Mouse (Mus musculus) layer of hippocampus, postnatal 10 days (tissue): ENCODE data around the gene Pafah1b2. TPM values are rescaled to one million over a fixed set of nuclear protein-coding genes. Genes with fewer than 3 reads are reported as not detected.
A peak's percentile ranks its signal among the peaks of the same experiment; 100 is the strongest.

ENCODE experiments used
- DNase-seq, 2 experiments: peaks; one replicate each; pipeline ENCODE4 v3.0.0; 2021; ENCODE audit warnings: low spot score in 2 of 2
- long read RNA-seq: library from polyadenylated mRNA; stranded (forward); transcript quantifications from one replicate; pipeline ENCODE4 v2.0.0, GENCODE M21; 2023
- total RNA-seq, 2 experiments: library from RNA; stranded (reverse); gene quantifications; 2 replicates each; pipeline ENCODE4 v1.2.3; 2021

Gene Pafah1b2
- total RNA-seq, result 100 to 1,000 TPM; 245 to 256 TPM
- long read RNA-seq, full-length matches to known transcripts, result 134 of 157 reads
- long read RNA-seq, partial matches to known transcripts, result 3 of 157 reads
- long read RNA-seq, other reads (novel, unspliced or antisense), result 20 of 157 reads

DNA sequence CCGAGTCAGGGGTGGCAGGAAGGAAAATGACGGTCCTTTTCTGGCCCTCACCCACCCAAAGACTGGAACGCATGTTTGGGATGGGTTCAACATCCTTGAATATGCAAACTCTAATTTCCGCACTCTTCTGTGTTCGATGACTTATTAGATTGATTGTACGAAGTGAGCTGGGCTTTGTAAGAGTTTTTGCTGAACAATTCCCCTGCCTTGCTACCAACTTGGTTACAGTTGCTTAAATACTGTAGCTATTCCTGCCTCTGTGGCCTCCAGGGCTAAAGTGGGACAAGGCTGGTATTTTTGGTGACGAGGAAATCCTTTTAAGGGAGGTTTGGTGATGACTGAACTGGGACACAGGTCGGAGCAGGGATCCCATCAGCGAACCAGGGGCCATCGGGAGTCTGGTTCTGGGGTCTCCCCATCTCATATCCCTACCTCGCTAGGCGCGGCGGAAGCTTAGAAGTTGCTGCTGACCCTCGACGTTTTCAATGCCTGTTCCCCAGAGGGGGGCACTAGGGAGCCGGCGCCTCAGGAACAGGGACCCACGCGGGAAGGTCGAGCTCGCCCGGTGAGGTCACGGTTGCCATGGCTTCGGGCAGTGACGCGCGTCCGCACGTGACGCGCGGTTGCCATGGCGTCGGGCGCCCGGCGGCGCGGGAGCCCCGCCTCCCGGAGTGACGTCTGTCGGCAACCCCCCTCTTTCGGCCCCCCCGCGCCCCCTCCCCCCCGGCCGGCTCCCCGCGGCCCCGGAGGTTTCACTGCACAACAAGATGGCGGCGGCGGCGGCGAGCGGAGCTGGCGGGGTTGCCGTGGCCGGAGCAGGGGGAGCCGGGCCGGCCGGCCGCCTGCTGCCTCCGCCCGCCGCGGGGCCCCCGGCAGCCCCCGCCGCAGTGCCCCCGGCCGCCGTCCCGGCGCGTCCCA is at the start of gene Pafah1b2, which contains the start of gene Sik3:
TSS of gene Pafah1b2 (minus strand) at position 600 of the 918 bp plus-strand sequence.
TSS of gene Sik3 (plus strand) at position 730 of the 918 bp plus-strand sequence.
- peak; percentile 96 to 97 for DNase-seq

DNA sequence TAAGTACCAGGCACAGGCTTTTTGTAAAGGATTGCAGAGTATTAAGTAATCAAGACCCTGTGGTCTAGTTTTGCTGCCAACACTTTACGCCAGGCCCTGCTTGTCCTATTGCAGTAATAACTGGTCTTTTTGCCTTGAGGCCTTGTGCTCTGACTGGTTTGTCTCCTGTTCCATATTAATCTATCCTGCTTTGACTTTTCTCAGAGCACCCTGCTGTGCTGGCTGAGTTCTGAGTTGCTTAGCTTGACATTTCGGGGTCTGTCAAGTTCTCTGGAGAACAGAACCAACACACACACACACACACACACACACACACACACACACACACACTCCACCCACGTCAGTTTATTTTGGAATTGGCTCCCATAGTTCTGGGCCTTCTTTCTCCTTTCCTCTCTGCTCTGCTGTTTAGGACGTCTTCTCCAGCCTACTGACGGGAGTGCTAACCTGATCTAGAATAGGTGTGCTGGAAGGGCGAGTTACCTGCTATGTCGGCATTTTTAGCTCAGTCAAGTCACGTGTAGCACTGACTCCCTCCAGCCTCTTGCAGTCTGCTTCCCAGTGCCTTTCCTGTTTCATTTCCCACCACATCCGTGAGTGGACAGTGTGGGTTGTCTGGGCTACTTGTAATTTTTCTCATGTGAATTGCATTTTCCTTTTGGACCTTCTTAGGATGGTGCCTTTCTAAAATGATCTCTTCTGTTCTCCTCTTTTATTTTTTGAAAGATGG is 49.4 kb upstream of the Pafah1b2 start:
- peak; percentile 42 to 50 for DNase-seq

DNA sequence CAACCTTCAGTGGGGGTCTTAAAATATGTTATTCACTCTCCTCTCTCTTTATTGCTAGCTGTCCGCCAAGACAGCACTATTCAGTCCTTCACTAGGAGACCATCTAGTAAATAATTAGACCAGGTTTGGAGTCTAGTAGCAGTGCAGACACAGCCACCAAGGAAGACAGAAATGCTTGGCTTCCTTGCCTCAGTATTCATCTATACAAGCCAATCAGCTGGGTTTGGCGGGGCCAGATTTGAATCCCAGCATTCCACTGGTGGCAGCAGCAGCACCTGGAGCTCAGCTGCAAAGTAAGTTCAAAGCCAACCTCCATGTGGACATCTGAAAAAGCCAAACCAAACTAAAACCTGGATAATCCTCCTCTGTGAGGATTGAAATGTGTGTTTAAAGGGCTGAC is 47.8 kb upstream of the Pafah1b2 start:
- DNase-seq, result no peak

DNA sequence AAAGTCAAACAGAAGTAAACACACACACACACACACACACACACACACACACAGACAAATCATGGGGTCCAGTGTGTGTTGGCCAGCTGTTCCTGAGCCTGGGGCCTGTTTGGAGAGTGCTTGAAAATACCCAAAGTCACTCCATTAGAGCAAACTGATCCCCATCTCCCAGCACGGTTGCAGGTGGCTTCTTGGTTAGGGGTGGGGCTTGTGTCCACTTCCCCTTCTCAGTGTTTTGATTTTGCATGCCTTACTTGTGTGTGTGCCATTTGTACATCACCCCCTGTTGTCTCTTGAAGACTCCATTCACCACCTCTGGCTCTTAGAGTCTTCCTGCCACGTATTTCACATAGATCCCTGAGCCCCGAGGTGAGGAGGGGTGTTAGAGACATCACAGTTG is 45.6 kb upstream of the Pafah1b2 start:
- no peak for DNase-seq

DNA sequence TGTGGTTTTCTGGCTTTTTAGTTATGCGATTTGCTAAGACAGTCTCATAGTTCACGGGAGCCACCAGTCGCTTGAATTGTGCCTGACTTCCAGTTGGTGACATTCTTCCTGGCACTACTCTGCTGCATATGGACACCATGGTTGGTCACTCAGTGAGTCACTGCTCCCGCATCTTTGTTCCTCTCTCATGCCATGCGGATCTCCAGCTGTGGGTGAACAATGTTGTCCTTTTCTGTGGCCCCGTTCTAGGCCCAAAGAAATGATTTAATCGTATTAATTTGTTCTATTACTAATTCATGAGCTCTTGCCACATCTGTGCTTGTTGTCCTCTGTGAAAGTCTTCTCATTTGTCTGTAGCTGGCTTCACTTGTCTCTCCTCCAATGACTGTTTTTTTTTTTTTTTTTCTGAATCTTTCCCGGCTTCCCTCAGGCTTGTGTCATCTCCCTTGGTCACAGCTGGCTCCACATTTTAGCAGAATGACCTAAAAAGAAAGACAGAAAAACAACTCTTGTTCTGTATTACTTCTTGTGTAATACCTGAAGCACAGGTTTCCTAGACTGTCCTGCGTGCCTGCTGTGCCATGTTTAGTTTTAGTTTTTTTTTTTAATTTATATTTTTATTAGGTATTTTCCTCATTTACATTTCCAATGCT is 40.6 kb upstream of the Pafah1b2 start:
- no peak for DNase-seq

DNA sequence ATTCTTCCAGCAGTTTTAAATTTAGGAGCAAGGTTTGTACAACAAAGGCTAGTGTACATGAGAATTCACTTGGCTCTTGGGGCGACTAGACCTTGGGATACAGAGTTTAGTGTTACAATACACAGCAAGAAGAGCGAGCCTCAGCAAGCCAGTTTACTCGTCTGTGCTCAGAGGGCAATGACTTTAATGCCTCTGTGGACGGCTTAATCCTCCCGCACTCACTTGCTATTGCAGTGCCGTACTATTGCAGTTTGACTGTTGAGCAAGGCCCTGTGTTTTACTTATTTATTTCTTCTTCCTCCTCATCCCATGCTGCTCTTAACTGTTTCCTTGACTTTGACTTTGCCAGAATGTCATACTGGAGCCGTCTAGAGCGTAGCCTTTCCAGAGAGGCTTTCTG is 37.7 kb upstream of the Pafah1b2 start:
- DNase-seq, result no peak

DNA sequence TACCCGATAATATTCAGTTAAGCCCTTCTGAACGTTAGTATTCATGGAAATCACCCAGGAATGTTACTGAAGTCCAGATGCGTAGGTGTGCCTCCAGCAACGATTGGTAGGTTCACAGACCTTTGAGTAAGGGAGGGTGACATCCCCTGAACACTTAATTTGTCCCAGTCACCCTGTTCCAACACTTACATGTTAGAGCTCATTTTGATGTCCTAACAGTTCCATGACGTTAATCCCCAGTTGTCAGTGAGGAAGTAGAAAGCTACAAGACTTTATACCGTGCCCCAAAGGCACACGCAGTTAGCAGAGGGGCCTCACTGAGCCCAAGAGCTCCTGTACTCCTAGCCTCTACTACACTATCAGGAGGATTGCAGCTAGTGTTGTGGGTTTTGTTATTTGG is 37.0 kb upstream of the Pafah1b2 start:
- no peak for DNase-seq

DNA sequence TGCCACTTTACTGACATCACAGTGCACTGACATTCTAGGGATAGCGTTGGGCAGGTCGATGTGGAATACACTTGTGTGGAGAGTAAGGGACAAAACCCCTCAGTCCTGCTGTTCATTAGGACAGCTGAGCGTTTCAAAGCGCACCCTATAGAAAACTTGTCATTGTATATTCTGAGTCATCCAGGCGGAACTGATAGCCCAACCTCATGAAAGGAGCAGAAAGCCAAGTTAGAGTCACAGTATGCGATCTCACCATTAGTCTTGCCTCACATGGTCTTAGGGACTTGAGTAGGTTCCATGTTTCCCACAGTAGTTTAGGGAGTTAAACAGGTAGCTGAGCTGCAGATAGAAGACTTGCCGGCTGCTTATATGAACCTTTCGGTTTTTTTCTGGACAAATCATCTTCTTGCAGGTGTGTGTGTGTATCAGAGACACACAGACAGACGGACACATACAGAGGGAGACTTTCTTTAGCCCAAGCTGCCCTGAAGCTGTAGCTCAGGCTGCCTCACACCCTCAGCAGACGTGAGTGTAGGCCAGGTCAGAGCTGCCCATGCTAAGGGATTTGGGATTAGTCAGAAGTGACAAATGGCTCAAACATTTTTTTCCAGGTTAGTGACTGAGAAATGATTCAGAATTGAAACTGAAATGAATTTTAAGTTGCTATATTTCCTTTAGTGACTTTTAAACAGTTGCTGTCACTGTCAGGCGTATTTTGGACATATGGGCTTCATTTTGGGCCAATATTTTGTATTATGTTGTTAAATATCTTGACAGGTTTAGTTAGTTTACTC is 34.4 kb upstream of the Pafah1b2 start:
- DNase-seq, result no peak

DNA sequence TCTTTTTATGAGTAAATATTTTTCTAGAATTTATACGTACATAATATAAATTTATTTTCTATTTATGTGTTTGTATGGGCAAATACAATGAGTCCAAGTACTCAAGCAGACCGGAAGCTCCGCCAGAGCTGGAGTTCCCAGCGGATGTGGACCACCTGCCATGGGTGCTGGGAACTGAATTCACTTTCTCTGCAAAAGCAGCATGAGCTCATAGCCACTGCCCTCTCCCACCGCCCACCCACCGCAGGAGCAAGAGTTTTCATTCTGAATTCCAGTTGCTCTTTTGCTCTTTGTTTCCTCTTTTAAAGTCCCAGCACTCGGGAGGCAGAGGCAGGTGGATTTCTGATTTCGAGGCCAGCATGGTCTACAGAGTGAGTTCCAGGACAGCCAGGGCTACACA is 31.1 kb upstream of the Pafah1b2 start:
- no peak for DNase-seq

DNA sequence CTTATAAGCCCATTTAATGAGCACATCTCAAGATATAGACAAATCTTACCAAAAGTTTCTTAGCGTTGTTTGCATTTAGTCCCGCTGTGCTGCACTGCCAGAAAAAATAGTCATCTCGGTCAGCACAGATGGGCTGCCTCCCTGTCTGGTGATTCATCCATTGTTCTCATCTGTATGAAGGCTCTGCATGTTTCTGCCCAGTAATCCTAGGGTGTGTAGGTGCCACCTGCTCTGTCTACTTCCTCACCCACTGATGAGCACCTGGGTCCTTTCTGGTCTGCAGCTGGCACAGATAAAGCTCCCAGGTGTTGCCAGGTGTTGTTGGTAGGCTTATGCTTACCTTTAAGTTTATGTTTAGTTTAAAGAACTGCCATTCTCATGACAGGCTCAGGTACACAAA is 29.9 kb upstream of the Pafah1b2 start:
- DNase-seq, result no peak

DNA sequence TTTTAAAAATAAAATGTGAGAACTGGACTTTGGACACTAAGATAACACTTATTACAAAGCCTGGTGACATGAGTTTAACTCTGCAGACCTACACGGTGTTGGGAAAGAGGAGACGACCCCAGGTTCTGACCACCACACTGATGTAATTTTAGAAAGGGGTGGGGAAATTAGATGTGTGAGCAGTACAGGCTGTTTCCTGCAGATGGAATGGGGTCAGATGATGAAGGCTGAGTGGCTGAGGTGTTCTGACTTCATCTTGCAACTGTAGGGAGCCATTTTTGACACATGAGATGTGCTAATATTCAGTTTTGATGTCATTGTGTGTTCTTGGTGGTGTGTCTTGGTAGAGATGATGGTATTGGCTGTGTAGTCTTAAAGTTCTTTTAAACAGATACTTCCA is 28.7 kb upstream of the Pafah1b2 start:
- DNase-seq, result no peak

DNA sequence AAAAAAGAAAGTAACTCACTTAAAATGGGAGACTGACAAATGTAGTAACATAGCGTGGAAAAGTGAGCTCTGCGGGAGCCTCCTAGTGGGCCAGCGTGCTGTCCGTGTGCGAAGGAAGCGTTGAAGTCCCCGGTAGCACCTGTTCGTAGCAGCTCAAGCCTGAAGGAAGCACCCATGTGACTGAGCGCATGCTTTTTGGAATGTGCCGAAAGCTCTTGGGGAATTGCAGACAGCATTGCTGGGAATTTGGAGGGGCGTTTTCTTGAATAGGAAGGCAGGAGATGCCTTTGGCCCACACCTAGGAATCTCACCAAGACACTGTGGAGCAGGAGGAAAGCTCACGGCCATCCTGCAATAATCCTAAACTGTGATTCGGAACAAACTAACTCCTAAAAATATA is 26.3 kb upstream of the Pafah1b2 start:
- no peak for DNase-seq

DNA sequence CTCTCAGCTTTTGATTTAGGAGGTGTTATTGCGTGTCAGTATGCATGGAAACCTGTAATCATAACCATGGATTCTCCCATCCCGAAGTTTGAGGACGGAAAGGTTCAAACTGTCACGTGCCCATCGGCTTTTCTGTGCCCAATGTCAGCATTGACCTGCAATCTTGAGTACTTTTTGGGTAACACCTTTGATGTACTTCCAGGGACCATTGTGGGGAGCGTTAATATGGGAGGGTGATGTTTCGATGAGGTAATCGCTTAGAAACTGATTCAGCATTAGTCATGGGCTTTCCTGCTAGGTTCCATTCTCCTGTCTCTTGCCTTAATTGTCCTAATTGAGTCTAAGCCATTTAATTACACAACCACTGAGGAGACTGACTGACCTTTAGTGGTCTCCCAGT is 24.4 kb upstream of the Pafah1b2 start:
- DNase-seq, result no peak

DNA sequence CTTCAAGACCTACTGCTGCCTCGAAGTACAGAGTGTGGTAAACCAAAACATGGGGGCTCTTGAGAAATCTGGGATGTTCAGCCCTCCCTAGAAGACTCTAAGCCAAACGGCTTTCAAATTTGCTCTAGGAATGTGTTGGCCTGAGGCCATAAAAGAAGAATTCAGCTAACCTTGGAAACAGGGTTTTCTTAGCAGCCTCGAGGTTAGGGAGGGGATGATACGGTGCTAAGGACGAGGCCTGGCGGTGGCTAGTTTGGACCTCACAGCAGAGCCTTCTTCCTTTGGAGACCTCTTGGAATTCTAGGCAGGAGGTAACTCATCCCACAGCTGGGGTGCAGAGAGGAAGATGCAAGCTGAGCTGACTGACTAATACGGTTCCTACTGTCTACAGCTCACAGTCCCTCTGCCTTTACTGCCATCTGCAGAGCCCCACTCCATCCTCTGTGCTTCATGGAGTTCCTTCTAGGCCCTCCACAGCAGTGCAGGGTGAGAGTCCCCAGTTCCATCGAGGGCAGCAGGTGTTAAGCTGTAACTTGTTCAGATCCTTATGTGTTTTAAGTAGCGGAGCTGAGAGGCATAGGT is 22.9 kb upstream of the Pafah1b2 start:
- DNase-seq, result no peak

DNA sequence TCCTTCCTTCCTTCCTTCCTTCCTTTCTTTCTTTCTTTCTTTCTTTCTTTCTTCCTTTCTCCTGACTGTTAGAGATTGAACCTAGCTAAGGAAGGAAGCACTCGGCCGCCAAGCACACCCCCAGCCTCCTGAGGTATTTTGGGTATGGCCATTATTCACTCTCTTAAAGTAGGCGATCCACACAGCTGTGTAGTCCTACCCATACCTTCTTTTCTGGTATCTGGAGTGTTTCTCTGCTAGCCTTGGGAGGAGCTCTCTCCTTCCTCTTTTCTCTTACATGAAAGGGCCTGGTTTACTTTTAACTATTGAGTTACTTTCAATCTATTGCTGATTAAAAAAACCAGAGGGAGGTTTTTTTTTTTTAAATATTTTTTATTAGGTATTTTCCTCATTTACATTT is 21.4 kb upstream of the Pafah1b2 start:
- no peak for DNase-seq

DNA sequence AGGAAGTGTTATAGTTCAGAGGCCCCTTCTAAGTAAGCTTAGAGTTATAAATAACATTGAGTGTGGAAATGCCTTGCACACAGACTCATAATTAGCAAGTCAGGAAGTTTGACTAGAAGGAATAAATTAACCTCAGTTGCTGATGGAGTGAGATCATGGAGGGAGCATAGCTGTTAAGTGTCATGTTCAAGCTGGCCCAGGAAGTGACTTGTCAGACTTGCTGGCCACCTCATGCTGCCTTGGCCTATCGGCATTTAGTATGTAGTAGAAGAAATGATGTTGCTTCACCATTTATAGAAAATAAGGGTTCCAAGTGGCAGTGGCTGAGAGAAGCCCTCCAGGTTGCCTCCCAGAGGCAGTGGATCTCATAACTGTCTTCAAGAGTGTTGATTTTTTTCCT is 20.6 kb upstream of the Pafah1b2 start:
- no peak for DNase-seq

DNA sequence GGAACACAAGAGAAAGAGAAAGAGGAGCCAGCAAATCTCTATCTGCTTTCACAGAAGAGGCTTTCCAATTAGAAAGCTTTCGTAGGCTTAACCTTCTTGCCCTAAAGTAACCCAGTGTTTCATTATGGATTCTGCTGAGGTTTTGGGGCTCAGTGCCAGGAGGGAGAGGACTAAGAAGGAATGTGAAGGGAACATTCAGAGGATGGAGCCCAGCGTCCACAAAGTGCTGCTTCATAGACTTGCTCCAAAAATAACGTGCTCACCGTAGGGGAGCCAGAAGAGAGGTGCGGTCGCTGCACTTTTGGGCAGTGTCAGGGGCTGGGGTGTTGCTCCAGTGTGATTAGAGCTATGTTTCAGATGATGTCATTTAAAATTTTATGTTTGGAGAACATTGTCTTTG is 19.7 kb upstream of the Pafah1b2 start:
- peak; percentile 37 to 54 for DNase-seq

DNA sequence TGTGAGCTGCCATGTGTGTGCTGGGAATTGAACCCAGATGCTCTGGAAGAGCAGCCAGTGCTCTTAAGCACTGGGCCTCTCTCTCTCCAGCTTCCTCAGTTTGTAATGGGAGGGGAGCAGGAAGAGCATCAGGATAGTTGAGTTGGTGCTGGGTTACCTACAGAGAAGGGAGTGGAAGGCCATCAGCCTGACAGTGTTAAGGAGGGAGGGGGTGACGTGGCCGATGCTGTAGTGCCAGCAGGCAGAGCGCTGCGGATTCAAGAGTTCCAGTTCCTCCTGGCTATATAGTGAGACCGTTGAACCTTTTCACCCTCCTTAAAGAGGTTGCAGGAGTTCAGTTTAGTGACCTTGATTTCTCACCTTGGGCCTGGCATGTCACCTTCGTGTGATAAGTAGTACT is 18.5 kb upstream of the Pafah1b2 start:
- DNase-seq, result no peak

DNA sequence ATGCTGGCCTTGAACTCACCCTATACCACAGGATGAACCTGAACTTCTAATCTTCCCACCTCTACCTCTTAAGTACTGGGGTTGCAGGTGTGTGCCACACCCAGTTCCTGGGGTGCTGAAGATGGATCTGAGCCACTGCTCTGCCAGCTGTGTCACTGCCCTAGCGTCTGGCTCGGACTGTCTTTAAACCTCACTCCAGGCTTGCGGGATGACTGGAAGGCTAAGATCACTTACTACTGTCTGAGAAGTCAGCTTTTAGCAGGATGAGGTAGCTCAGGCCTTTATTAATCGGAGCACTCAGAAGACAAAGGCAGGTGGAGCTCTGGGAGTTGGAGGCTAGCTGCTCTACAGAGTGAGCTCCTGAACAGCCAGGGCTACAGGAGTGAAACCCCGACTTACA is 17.7 kb upstream of the Pafah1b2 start:
- no peak for DNase-seq

DNA sequence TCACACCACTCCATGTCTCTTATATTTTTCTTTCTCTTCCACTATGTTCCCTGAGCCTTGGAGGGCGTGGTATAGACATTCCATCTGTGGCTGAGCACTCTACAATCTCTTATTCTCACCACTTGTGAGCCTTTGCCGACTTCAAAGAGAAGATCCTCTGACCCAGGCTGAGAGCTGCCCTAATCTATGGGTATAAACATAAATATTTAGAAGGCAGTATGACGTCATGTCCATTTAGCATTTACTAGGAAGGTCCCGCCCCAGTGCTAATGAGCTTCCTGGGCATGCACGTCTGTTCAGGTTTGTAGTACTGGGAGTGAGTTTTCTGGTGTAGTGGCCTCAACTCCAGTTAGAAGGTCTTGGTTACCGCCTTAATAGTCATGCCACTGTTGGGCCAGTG is 17.0 kb upstream of the Pafah1b2 start:
- DNase-seq, result no peak
